Mouse (Mus musculus): ENCODE results near the gene R3hdml. TPM values are rescaled to one million over a fixed set of nuclear protein-coding genes. Genes with fewer than 3 reads are reported as not detected.
A peak's percentile ranks its signal among the peaks of the same experiment; 100 is the strongest.

The R3hdml gene
- polyA plus RNA-seq (2016; fragmentation: Nextera tagmentation; extraction: Ambion mirVana): not detected in 2 replicates

- ATAC-seq (ENCODE audit: insufficient number of reproducible peaks, low FRiP score): no peak
- H3K9me3 ChIP-seq (replicated peaks): no peaks in the 10 kb centered on the region
- no peak within 1 kb of the TSS for H3K9ac ChIP-seq
- H3K36me3 ChIP-seq: no peaks in the 10 kb centered on the region
- H3K4me3 ChIP-seq: no peak within 1 kb of the TSS
- peaks cover 18% of the 10 kb centered on the region for H3K4me1 ChIP-seq (replicated peaks)
- no peak within 1 kb of the TSS for H3K4me2 ChIP-seq
- peaks cover 14% of the 10 kb centered on the region; the same call in 1 of the 2 replicates for H3K27me3 ChIP-seq (replicated peaks)
- 77% methylated on average over 5 of the region's 5 CpGs for WGBS
- H3K27ac ChIP-seq (ENCODE audit: poor library complexity, severe bottlenecking): no peak within 1 kb of the TSS
Observed at GRCm38 (mm10) chr2:163492018-163492417, at the start of gene R3hdml. TSS of gene R3hdml (plus strand) at chr2:163492318.

GRCm38 (mm10) chr2:163443543-163443942, 48.6 kb upstream of the R3hdml start:
- no peak for ATAC-seq (ENCODE audit: insufficient number of reproducible peaks, low FRiP score)
- peaks cover 2% of the 10 kb centered on the region for H3K4me1 ChIP-seq (replicated peaks)
- 53% methylated on average over 6 of the region's 6 CpGs for WGBS
- peaks cover 48% of the 10 kb centered on the region for H3K27me3 ChIP-seq (replicated peaks)
- no peak overlapping the region for H3K9ac ChIP-seq
- H3K4me2 ChIP-seq: no peak overlapping the region
- no peaks in the 10 kb centered on the region for H3K36me3 ChIP-seq
- no peak overlapping the region for H3K4me3 ChIP-seq
- H3K9me3 ChIP-seq (replicated peaks): no peaks in the 10 kb centered on the region
- H3K27ac ChIP-seq (ENCODE audit: poor library complexity, severe bottlenecking): no peak overlapping the region

GRCm38 (mm10) chr2:163444017-163444416, 48.1 kb upstream of the R3hdml start:
- WGBS: 59% methylated on average over 7 of the region's 7 CpGs
- H3K27me3 ChIP-seq (replicated peaks): peaks cover 43% of the 10 kb centered on the region
- H3K9me3 ChIP-seq (replicated peaks): no peaks in the 10 kb centered on the region
- no peaks in the 10 kb centered on the region for H3K36me3 ChIP-seq
- H3K4me2 ChIP-seq: no peak overlapping the region
- H3K9ac ChIP-seq: no peak overlapping the region
- H3K4me1 ChIP-seq (replicated peaks): no peaks in the 10 kb centered on the region
- H3K4me3 ChIP-seq: no peak overlapping the region
- no peak for ATAC-seq (ENCODE audit: insufficient number of reproducible peaks, low FRiP score)
- H3K27ac ChIP-seq (ENCODE audit: poor library complexity, severe bottlenecking): no peak overlapping the region

GRCm38 (mm10) chr2:163447375-163447774, 44.7 kb upstream of the R3hdml start:
- WGBS: 74% methylated on average over 12 of the region's 12 CpGs
- H3K27ac ChIP-seq (ENCODE audit: poor library complexity, severe bottlenecking): no peak overlapping the region
- H3K36me3 ChIP-seq: no peaks in the 10 kb centered on the region
- no peak overlapping the region for H3K9ac ChIP-seq
- no peak overlapping the region for H3K4me3 ChIP-seq
- H3K9me3 ChIP-seq (replicated peaks): no peaks in the 10 kb centered on the region
- ATAC-seq (ENCODE audit: insufficient number of reproducible peaks, low FRiP score): no peak
- H3K4me1 ChIP-seq (replicated peaks): no peaks in the 10 kb centered on the region
- H3K27me3 ChIP-seq (replicated peaks): peaks cover 51% of the 10 kb centered on the region
- H3K4me2 ChIP-seq: no peak overlapping the region

GRCm38 (mm10) chr2:163449276-163449675, 42.8 kb upstream of the R3hdml start:
- H3K4me1 ChIP-seq (replicated peaks): no peaks in the 10 kb centered on the region
- peaks cover 45% of the 10 kb centered on the region for H3K27me3 ChIP-seq (replicated peaks)
- 67% methylated on average over 3 of the region's 3 CpGs for WGBS
- no peaks in the 10 kb centered on the region for H3K36me3 ChIP-seq
- H3K9ac ChIP-seq: no peak overlapping the region
- no peak overlapping the region for H3K4me2 ChIP-seq
- H3K9me3 ChIP-seq (replicated peaks): no peaks in the 10 kb centered on the region
- no peak overlapping the region for H3K27ac ChIP-seq (ENCODE audit: poor library complexity, severe bottlenecking)
- ATAC-seq (ENCODE audit: insufficient number of reproducible peaks, low FRiP score): no peak
- H3K4me3 ChIP-seq: no peak overlapping the region

- H3K4me1 ChIP-seq (replicated peaks): no peaks in the 10 kb centered on the region
- H3K9ac ChIP-seq: no peak overlapping the region
- no peaks in the 10 kb centered on the region for H3K9me3 ChIP-seq (replicated peaks)
- no peaks in the 10 kb centered on the region for H3K36me3 ChIP-seq
- H3K4me2 ChIP-seq: no peak overlapping the region
- no peak overlapping the region for H3K4me3 ChIP-seq
- no peak for ATAC-seq (ENCODE audit: insufficient number of reproducible peaks, low FRiP score)
- WGBS: 55% methylated on average over 6 of the region's 6 CpGs
- no peak overlapping the region for H3K27ac ChIP-seq (ENCODE audit: poor library complexity, severe bottlenecking)
- peaks cover 36% of the 10 kb centered on the region for H3K27me3 ChIP-seq (replicated peaks)
Observed at GRCm38 (mm10) chr2:163450668-163451295, 41.3 kb upstream of the R3hdml start.

GRCm38 (mm10) chr2:163452738-163453137, 39.4 kb upstream of the R3hdml start:
- H3K27ac ChIP-seq (ENCODE audit: poor library complexity, severe bottlenecking): no peak overlapping the region
- H3K4me2 ChIP-seq: no peak overlapping the region
- no peaks in the 10 kb centered on the region for H3K4me1 ChIP-seq (replicated peaks)
- H3K9ac ChIP-seq: no peak overlapping the region
- no peaks in the 10 kb centered on the region for H3K36me3 ChIP-seq
- ATAC-seq (ENCODE audit: insufficient number of reproducible peaks, low FRiP score): no peak
- no peak overlapping the region for H3K4me3 ChIP-seq
- H3K9me3 ChIP-seq (replicated peaks): no peaks in the 10 kb centered on the region
- H3K27me3 ChIP-seq (replicated peaks): peaks cover 38% of the 10 kb centered on the region
- 81% methylated on average over 6 of the region's 6 CpGs for WGBS

GRCm38 (mm10) chr2:163453378-163453777, 38.7 kb upstream of the R3hdml start:
- Histone ChIP-seq H3K9me3 (replicated peaks) (no peaks in the 10 kb centered on the region), H3K4me2 (no peak overlapping the region), H3K27ac (ENCODE audit: poor library complexity, severe bottlenecking) (no peak overlapping the region), H3K4me1 (replicated peaks) (peaks cover 3% of the 10 kb centered on the region), H3K9ac (no peak overlapping the region), H3K27me3 (replicated peaks) (peaks cover 45% of the 10 kb centered on the region), H3K36me3 (no peaks in the 10 kb centered on the region), H3K4me3 (no peak overlapping the region)
- no peak for ATAC-seq (ENCODE audit: insufficient number of reproducible peaks, low FRiP score)
- 81% methylated on average over 13 of the region's 13 CpGs for WGBS

- Histone ChIP-seq H3K4me2 (peak overlapping the region; percentile 27), H3K9ac (no peak overlapping the region), H3K27me3 (replicated peaks) (peaks cover 23% of the 10 kb centered on the region), H3K36me3 (no peaks in the 10 kb centered on the region), H3K4me3 (no peak overlapping the region), H3K9me3 (replicated peaks) (no peaks in the 10 kb centered on the region), H3K4me1 (replicated peaks) (peaks cover 30% of the 10 kb centered on the region), H3K27ac (ENCODE audit: poor library complexity, severe bottlenecking) (no peak overlapping the region)
- ATAC-seq (ENCODE audit: insufficient number of reproducible peaks, low FRiP score): 0 out of 2 replicates have a peak, but pooled peaks have one; percentile 33
- WGBS: 37% methylated on average over 27 of the region's 27 CpGs
Observed at GRCm38 (mm10) chr2:163458539-163459265, 33.4 kb upstream of the R3hdml start.

- peak overlapping the region; percentile 27 for H3K4me2 ChIP-seq
- H3K4me3 ChIP-seq: no peak overlapping the region
- H3K27me3 ChIP-seq (replicated peaks): peaks cover 23% of the 10 kb centered on the region
- no peak overlapping the region for H3K9ac ChIP-seq
- H3K36me3 ChIP-seq: no peaks in the 10 kb centered on the region
- peaks cover 37% of the 10 kb centered on the region for H3K4me1 ChIP-seq (replicated peaks)
- no peak for ATAC-seq (ENCODE audit: insufficient number of reproducible peaks, low FRiP score)
- no peak overlapping the region for H3K27ac ChIP-seq (ENCODE audit: poor library complexity, severe bottlenecking)
- WGBS: 25% methylated on average over 10 of the region's 10 CpGs
- no peaks in the 10 kb centered on the region for H3K9me3 ChIP-seq (replicated peaks)
Observed at GRCm38 (mm10) chr2:163459380-163459779, 32.7 kb upstream of the R3hdml start.

- ATAC-seq (ENCODE audit: insufficient number of reproducible peaks, low FRiP score): no peak
- Histone ChIP-seq H3K27me3 (replicated peaks) (peaks cover 23% of the 10 kb centered on the region), H3K36me3 (no peaks in the 10 kb centered on the region), H3K9me3 (replicated peaks) (no peaks in the 10 kb centered on the region), H3K4me3 (no peak overlapping the region), H3K4me1 (replicated peaks) (peaks cover 50% of the 10 kb centered on the region), H3K4me2 (no peak overlapping the region), H3K9ac (no peak overlapping the region), H3K27ac (ENCODE audit: poor library complexity, severe bottlenecking) (no peak overlapping the region)
- 85% methylated on average over 8 of the region's 8 CpGs for WGBS
Observed at GRCm38 (mm10) chr2:163460622-163461021, 31.5 kb upstream of the R3hdml start.
